Comparison of ENCODE assay signal across 8 mouse cellular contexts in genomic region chr1:33944977-33945750, GRCm38 (mm10). TPM values are rescaled to one million over a fixed set of nuclear protein-coding genes. Genes with fewer than 3 reads are reported as not detected.
A peak's percentile ranks its signal among the peaks of the same experiment; 100 is the strongest.
DNase-seq lines count a peak whose midpoint lies in the region; ATAC-seq and TF ChIP-seq lines count a peak whose summit lies in the region.

No protein-coding gene starts in this region.

- no peak for DNase-seq in left cerebral cortex, adult 2 months (ENCODE audit: extremely low spot score in 1 of 2, low spot score in 2 of 2)
- no peak for DNase-seq in left cerebral cortex, adult 9 months (ENCODE audit: low spot score in 2 of 2)
- DNase-seq in adrenal gland, postnatal 25 days, result peak; percentile 57
- peak; percentile 27 to 63 for DNase-seq in kidney, postnatal 36 days
- peak; percentile 30 for DNase-seq in mesoderm, embryonic 11.5 days (ENCODE audit: low read depth, low spot score)
- no peak for DNase-seq in right cerebral cortex, adult 2 months (ENCODE audit: low spot score in 2 of 2)
- DNase-seq in left cerebral cortex, adult 11 months (ENCODE audit: low spot score), result no peak

- peak overlapping the region; percentile 33; the same call in 1 of the 2 replicates for H3K9ac ChIP-seq in heart, embryonic 15.5 days

- H3K27me3 ChIP-seq in heart, embryonic 15.5 days, result no peaks in the 10 kb centered on the region

- WGBS in heart, embryonic 15.5 days, result 34% methylated on average over 17 of the region's 17 CpGs

- H3K36me3 ChIP-seq in heart, embryonic 15.5 days, result no peaks in the 10 kb centered on the region

- TF ChIP-seq CTCF in left cerebral cortex, adult 2 months (IDR thresholded peaks at IDR 0.05), result no peak

- no peaks in the 10 kb centered on the region for H3K9me3 ChIP-seq in heart, embryonic 15.5 days (replicated peaks)

- H3K4me2 ChIP-seq in heart, embryonic 15.5 days, result peak overlapping the region; percentile 61

- peak overlapping the region; percentile 24 for H3K27ac ChIP-seq in left cerebral cortex, adult 2 months
- peak overlapping the region; percentile 65 for H3K27ac ChIP-seq in heart, embryonic 15.5 days

- peaks cover 32% of the 10 kb centered on the region for H3K4me1 ChIP-seq in heart, embryonic 15.5 days (replicated peaks)

- peak; percentile 91 for ATAC-seq in heart, embryonic 15.5 days (replicated peaks; ENCODE audit: insufficient number of reproducible peaks, insufficient read depth, low FRiP score, low read depth)

- intact Hi-C loops in left cerebral cortex, adult 2 months (cut with DNase I), result loop anchor here (5.0 kb wide), 1 partner anchor 38 kb away; the partner anchor contains the start of genes Bend6 and Dst

- H3K4me3 ChIP-seq in left cerebral cortex, adult 2 months, result no peak overlapping the region
- H3K4me3 ChIP-seq in heart, embryonic 15.5 days, result peak overlapping the region; percentile 38

RNA-seq across cellular contexts. Expression of gene Dst, which starts 37.1 kb away (rescaled TPM):
- 100 to 1,000 TPM; 264 to 266 TPM for total RNA-seq in left cerebral cortex, adult 2 months (2021)
- 134 and 152 TPM in 2 replicates for total RNA-seq in adrenal gland, postnatal 25 days (2021)
- 21.4 and 23.4 TPM in 2 replicates for polyA plus RNA-seq in heart, embryonic 15.5 days (2015; fragmentation: Nextera tagmentation; extraction: Ambion mirVana)

RNA-seq across cellular contexts. Expression of gene Bend6, which starts 37.5 kb away (rescaled TPM):
- total RNA-seq in left cerebral cortex, adult 2 months (2021), result 100 to 1,000 TPM; 135 to 139 TPM
- total RNA-seq in adrenal gland, postnatal 25 days (2021), result 0.82 and 2.9 TPM in 2 replicates
- 3.6 TPM in 2 replicates for polyA plus RNA-seq in heart, embryonic 15.5 days (2015; fragmentation: Nextera tagmentation; extraction: Ambion mirVana)

Comparison
In these comparisons a context has a peak if more than half of its experiments do, and no peak if none do; other contexts are left out.
1. DNase-seq: peak in adrenal gland, postnatal 25 days (single experiment), kidney, postnatal 36 days (2 of 2) and mesoderm, embryonic 11.5 days (single experiment); none in left cerebral cortex, adult 2 months (0 of 2), left cerebral cortex, adult 9 months (0 of 2), right cerebral cortex, adult 2 months (0 of 2) and left cerebral cortex, adult 11 months (single experiment).
2. RNA of gene Bend6, which starts 37.5 kb away (total RNA-seq): 135 to 139 TPM in left cerebral cortex, adult 2 months; 0.82 to 2.9 TPM in adrenal gland, postnatal 25 days; every median in the first group is over 10 times any median in the second.